ENCODE assay signal across 8 mouse cellular contexts in genomic region chr11:75796029-75796445, GRCm38 (mm10). TPM values are rescaled to one million over a fixed set of nuclear protein-coding genes. Genes with fewer than 3 reads are reported as not detected.
DNase-seq lines count a peak whose midpoint lies in the region; ATAC-seq and TF ChIP-seq lines count a peak whose summit lies in the region.

Gene Doc2b, minus strand, starts transcription at chr11:75796049.

- TF ChIP-seq CTCF in kidney, adult 2 months (conservative IDR thresholded peaks at IDR 0.05; ENCODE audit: insufficient read depth, insufficient read length, low read depth, low read length) = no peak

- no peak within 1 kb of the TSS for H3K27ac ChIP-seq in kidney, adult 2 months (ENCODE audit: insufficient read depth, low read depth, low read length)
- H3K27ac ChIP-seq in forebrain, embryonic 16.5 days (ENCODE audit: low read length) = no peak within 1 kb of the TSS
- no peak within 1 kb of the TSS for H3K27ac ChIP-seq in neural tube, embryonic 13.5 days (replicated peaks)

- H3K36me3 ChIP-seq in kidney, adult 2 months (ENCODE audit: control insufficient read depth, insufficient read depth, low read length) = no peaks in the 10 kb centered on the region
- H3K36me3 ChIP-seq in forebrain, embryonic 16.5 days (ENCODE audit: control insufficient read depth, insufficient read depth) = no peaks in the 10 kb centered on the region
- no peaks in the 10 kb centered on the region for H3K36me3 ChIP-seq in neural tube, embryonic 13.5 days

- H3K27me3 ChIP-seq in kidney, adult 2 months (replicated peaks; ENCODE audit: control insufficient read depth, insufficient read depth, low read length) = peaks cover 6% of the 10 kb centered on the region
- peaks cover 26% of the 10 kb centered on the region for H3K27me3 ChIP-seq in forebrain, embryonic 16.5 days (replicated peaks; ENCODE audit: control insufficient read depth, insufficient read depth, low read length)
- H3K27me3 ChIP-seq in neural tube, embryonic 13.5 days = peaks cover 60% of the 10 kb centered on the region

- peak; percentile 13 for DNase-seq in kidney, adult 2 months
- DNase-seq in kidney, adult 9 months = no peak
- peak; percentile 53 for DNase-seq in cerebellum, adult 11 months
- peak; percentile 57 for DNase-seq in kidney, postnatal 10 days
- peak; percentile 14 for DNase-seq in liver
- no peak for DNase-seq in spleen, postnatal 10 days (ENCODE audit: low spot score in 2 of 2)

- peak within 1 kb of the TSS; percentile 57 for H3K9ac ChIP-seq in forebrain, embryonic 16.5 days (replicated peaks; ENCODE audit: low read depth, low read length)
- peak within 1 kb of the TSS; percentile 73 for H3K9ac ChIP-seq in neural tube, embryonic 13.5 days

- no peaks in the 10 kb centered on the region for H3K4me1 ChIP-seq in kidney, adult 2 months (ENCODE audit: control insufficient read depth, insufficient read depth, low read length)
- peaks cover 8% of the 10 kb centered on the region for H3K4me1 ChIP-seq in forebrain, embryonic 16.5 days (replicated peaks; ENCODE audit: control insufficient read depth, insufficient read depth, low read length)
- peaks cover 30% of the 10 kb centered on the region for H3K4me1 ChIP-seq in neural tube, embryonic 13.5 days (replicated peaks)

- H3K4me3 ChIP-seq in kidney, adult 2 months (ENCODE audit: insufficient read depth, low read depth, low read length) = peak within 1 kb of the TSS; percentile 25; the same call in 1 of the 2 replicates
- H3K4me3 ChIP-seq in forebrain, embryonic 16.5 days (replicated peaks; ENCODE audit: low read length) = peak within 1 kb of the TSS; percentile 58
- peak within 1 kb of the TSS; percentile 50 for H3K4me3 ChIP-seq in neural tube, embryonic 13.5 days

- 8% methylated on average over 37 of the region's 37 CpGs for WGBS in kidney, adult 2 months
- 5% methylated on average over 30 of the region's 37 CpGs for WGBS in forebrain, embryonic 16.5 days
- 5% methylated on average over 35 of the region's 37 CpGs for WGBS in neural tube, embryonic 13.5 days

- H3K9me3 ChIP-seq in forebrain, embryonic 16.5 days (ENCODE audit: control insufficient read depth, low read length) = no peaks in the 10 kb centered on the region
- H3K9me3 ChIP-seq in neural tube, embryonic 13.5 days = no peaks in the 10 kb centered on the region

- peak within 1 kb of the TSS; percentile 61 for H3K4me2 ChIP-seq in forebrain, embryonic 16.5 days (ENCODE audit: low read length)
- H3K4me2 ChIP-seq in neural tube, embryonic 13.5 days = peak within 1 kb of the TSS; percentile 62

- peak; percentile 95 for ATAC-seq in forebrain, embryonic 16.5 days
- peak; percentile 87; the same call in 1 of the 2 replicates for ATAC-seq in neural tube, embryonic 13.5 days (ENCODE audit: low read depth)

- no peak for TF ChIP-seq POLR2A in kidney, adult 2 months (IDR thresholded peaks at IDR 0.05; ENCODE audit: low read depth, low read length)

RNA-seq across cellular contexts. Expression of gene Doc2b, which starts in this region (rescaled TPM):
- polyA plus RNA-seq in kidney, adult 2 months (2012; rRNA removed) = 0.34 and 0.36 TPM in 2 replicates
- polyA plus RNA-seq in forebrain, embryonic 16.5 days (2015; fragmentation: Nextera tagmentation; extraction: Ambion mirVana) = 2.3 and 3.0 TPM in 2 replicates
- 0.92 and 0.99 TPM in 2 replicates for polyA plus RNA-seq in neural tube, embryonic 13.5 days (2015; fragmentation: Nextera tagmentation; extraction: Ambion mirVana)

Comparison
In these comparisons a context has a peak if more than half of its experiments do, and no peak if none do; other contexts are left out.
1. DNase-seq: peak in cerebellum, adult 11 months (single experiment), kidney, postnatal 10 days (single experiment) and liver (single experiment); none in kidney, adult 9 months (single experiment) and spleen, postnatal 10 days (0 of 2).
2. Peak in DNase-seq and H3K4me3 ChIP-seq in kidney, adult 2 months; RNA of the gene not detected or under 1 TPM.
3. Peak in ATAC-seq, H3K4me3 ChIP-seq, H3K9ac ChIP-seq and H3K4me2 ChIP-seq in neural tube, embryonic 13.5 days; RNA of the gene not detected or under 1 TPM.
4. Peak in every context shown above with its lines, with median percentiles within 50 percentile points of each other: H3K4me3 ChIP-seq.